Mouse (Mus musculus) megakaryocyte, embryonic 14.5 days (primary cell): ENCODE data around the gene Pacs1.

Experiments used
- FLI1 ChIP-seq: IDR thresholded peaks from 2 replicates; pipeline ENCODE4 v1.6.1; 2012; ENCODE audit warnings: low read length, inconsistent platforms, mixed read lengths
- GATA1 ChIP-seq: IDR thresholded peaks from 3 replicates; pipeline ENCODE4 v1.6.1; 2012; ENCODE audit warnings: mixed read lengths, low read length, inconsistent platforms, borderline replicate concordance

- TF ChIP-seq GATA1 (no peak), FLI1 (no peak)
Measured at GRCm38 (mm10) chr19:5118384-5118698, 154.6 kb downstream of the Pacs1 start, which contains the start of gene Klc2.
